Mouse (Mus musculus): Measurements from ENCODE around the gene Ybx1. TPM values are rescaled to one million over a fixed set of nuclear protein-coding genes. Genes with fewer than 3 reads are reported as not detected.
"Not testable (repeated sequence)": the region's sequence is repeated elsewhere in the genome, so short reads cannot be mapped to it uniquely, and the experiment has no call there.

The Ybx1 gene
- total and polyA plus RNA-seq, 2 experiments from 2014 or later: 309 to 515 TPM

- Histone ChIP-seq H3K4me3 (ENCODE audit: low read depth, low read length) (no peak overlapping the region), H3K4me2 (ENCODE audit: low read depth, low read length) (no peak overlapping the region), H3K9me3 (replicated peaks; ENCODE audit: control insufficient read depth, low read length) (no peaks in the 10 kb centered on the region), H3K36me3 (replicated peaks; ENCODE audit: control insufficient read depth, insufficient read depth, low read length) (peaks cover 56% of the 10 kb centered on the region), H3K4me1 (ENCODE audit: control insufficient read depth, insufficient read depth) (peaks cover 17% of the 10 kb centered on the region), H3K9ac (replicated peaks; ENCODE audit: low read depth, low read length) (no peak overlapping the region), H3K27me3 (ENCODE audit: control insufficient read depth, insufficient read depth, low read length) (no peaks in the 10 kb centered on the region), H3K27ac (ENCODE audit: low read depth) (no peak overlapping the region)
- TF ChIP-seq EP300 (IDR thresholded peaks at IDR 0.05; ENCODE audit: low read depth) (no peak), CTCF (IDR thresholded peaks at IDR 0.05; ENCODE audit: low read depth) (no peak)
- DNase-seq (ENCODE audit: low spot score) (no peak), ATAC-seq (ENCODE audit: insufficient read depth, low read depth) (no peak)
- WGBS: 57% methylated on average over 2 of the region's 2 CpGs
Observed at GRCm38 (mm10) chr4:119285336-119285735, 9.1 kb downstream of the Ybx1 start.

DNA sequence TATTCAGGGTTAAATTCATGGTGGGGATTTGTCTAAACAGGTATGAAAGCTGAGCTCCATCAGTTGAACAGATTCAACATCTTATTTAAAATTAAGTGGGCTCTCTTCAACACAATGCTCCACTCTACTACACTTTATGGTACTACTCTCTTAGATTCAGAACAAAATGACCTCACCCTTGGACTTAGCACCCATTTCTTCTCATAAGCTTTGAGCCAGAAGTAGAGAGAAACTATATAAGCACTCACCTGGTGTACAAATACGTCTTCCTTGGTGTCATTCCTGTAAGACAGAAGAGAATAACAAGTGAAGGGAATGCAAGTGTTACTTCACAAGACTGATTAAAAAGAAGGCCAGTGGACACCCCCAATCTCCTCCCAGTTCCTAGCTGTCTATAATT, 9.5 kb downstream of the Ybx1 start:
- Histone ChIP-seq H3K4me3 (ENCODE audit: low read depth, low read length) (no peak overlapping the region), H3K9ac (replicated peaks; ENCODE audit: low read depth, low read length) (no peak overlapping the region), H3K36me3 (replicated peaks; ENCODE audit: control insufficient read depth, insufficient read depth, low read length) (peaks cover 60% of the 10 kb centered on the region), H3K4me1 (ENCODE audit: control insufficient read depth, insufficient read depth) (peaks cover 17% of the 10 kb centered on the region), H3K9me3 (replicated peaks; ENCODE audit: control insufficient read depth, low read length) (no peaks in the 10 kb centered on the region), H3K4me2 (ENCODE audit: low read depth, low read length) (no peak overlapping the region), H3K27ac (ENCODE audit: low read depth) (no peak overlapping the region; the same call in 1 of the 2 replicates), H3K27me3 (ENCODE audit: control insufficient read depth, insufficient read depth, low read length) (no peaks in the 10 kb centered on the region)
- TF ChIP-seq EP300 (IDR thresholded peaks at IDR 0.05; ENCODE audit: low read depth) (no peak), CTCF (IDR thresholded peaks at IDR 0.05; ENCODE audit: low read depth) (no peak)
- DNase-seq (ENCODE audit: low spot score) (no peak), ATAC-seq (ENCODE audit: insufficient read depth, low read depth) (no peak)
- WGBS: 81% methylated on average over 1 of the region's 1 CpGs

DNA sequence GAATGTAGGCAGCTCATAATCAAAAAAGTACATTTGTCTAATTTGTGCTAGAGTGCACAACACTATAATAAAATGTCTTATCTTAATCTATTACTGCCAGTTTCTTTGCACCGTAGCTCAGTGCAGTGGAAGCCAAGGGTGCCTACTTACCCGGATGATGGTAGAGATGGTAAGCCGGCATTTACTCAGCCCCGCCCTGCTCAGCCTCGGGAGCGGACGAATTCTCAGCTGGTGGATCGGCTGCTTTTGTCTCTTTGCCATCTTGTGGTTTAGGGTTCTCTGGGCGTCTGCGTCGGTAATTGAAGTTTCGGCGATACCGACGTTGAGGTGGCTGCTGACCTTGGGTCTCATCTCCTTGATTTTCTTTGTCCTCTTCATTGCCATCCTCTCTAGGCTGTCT, 15.6 kb downstream of the Ybx1 start:
- WGBS: 84% methylated on average over 15 of the region's 15 CpGs
- not testable (repeated sequence) for H3K27me3 ChIP-seq (ENCODE audit: control insufficient read depth, insufficient read depth, low read length); H3K4me3 ChIP-seq (ENCODE audit: low read depth, low read length); ATAC-seq (ENCODE audit: insufficient read depth, low read depth); H3K4me2 ChIP-seq (ENCODE audit: low read depth, low read length); H3K27ac ChIP-seq (ENCODE audit: low read depth); H3K4me1 ChIP-seq (ENCODE audit: control insufficient read depth, insufficient read depth); H3K9ac ChIP-seq (replicated peaks; ENCODE audit: low read depth, low read length); DNase-seq (ENCODE audit: low spot score); H3K9me3 ChIP-seq (replicated peaks; ENCODE audit: control insufficient read depth, low read length)
- H3K36me3 ChIP-seq (replicated peaks; ENCODE audit: control insufficient read depth, insufficient read depth, low read length): peaks cover 68% of the 10 kb centered on the region

GRCm38 (mm10) chr4:119275726-119276125, 18.7 kb downstream of the Ybx1 start:
- H3K36me3 ChIP-seq (replicated peaks; ENCODE audit: control insufficient read depth, insufficient read depth, low read length): peaks cover 61% of the 10 kb centered on the region
- no peak for DNase-seq (ENCODE audit: low spot score)
- H3K9me3 ChIP-seq (replicated peaks; ENCODE audit: control insufficient read depth, low read length): no peaks in the 10 kb centered on the region
- H3K9ac ChIP-seq (replicated peaks; ENCODE audit: low read depth, low read length): no peak overlapping the region
- TF ChIP-seq EP300 (IDR thresholded peaks at IDR 0.05; ENCODE audit: low read depth) (no peak), CTCF (IDR thresholded peaks at IDR 0.05; ENCODE audit: low read depth) (no peak)
- no peaks in the 10 kb centered on the region for H3K4me1 ChIP-seq (ENCODE audit: control insufficient read depth, insufficient read depth)
- no peak overlapping the region for H3K4me2 ChIP-seq (ENCODE audit: low read depth, low read length)
- 60% methylated on average over 2 of the region's 2 CpGs for WGBS
- H3K4me3 ChIP-seq (ENCODE audit: low read depth, low read length): no peak overlapping the region
- peak overlapping the region; percentile 86 for H3K27ac ChIP-seq (ENCODE audit: low read depth)
- 0 out of 2 replicates have a peak, but pooled peaks have one; percentile 18 for ATAC-seq (ENCODE audit: insufficient read depth, low read depth)
- H3K27me3 ChIP-seq (ENCODE audit: control insufficient read depth, insufficient read depth, low read length): no peaks in the 10 kb centered on the region

DNA sequence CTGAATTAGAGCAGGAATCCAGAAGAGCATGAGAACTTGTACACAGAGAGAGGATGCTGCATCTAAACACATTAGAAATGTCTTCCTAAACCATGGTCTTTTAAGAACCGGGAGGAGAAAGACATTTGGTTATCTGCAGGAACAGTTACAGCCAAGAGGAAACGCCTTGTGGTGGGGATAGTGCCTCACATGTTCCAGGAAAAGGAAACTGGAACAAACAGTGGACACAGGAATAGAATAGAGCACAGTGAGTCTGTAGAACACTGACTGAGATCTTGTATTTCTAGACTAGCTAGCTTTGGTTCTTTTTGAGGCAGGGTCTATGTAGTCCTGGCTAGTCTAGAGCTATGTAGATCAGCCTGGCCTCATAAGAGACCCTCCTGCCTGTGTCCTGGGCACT, 19.2 kb downstream of the Ybx1 start:
- 36% methylated on average over 2 of the region's 2 CpGs for WGBS
- TF ChIP-seq EP300 (IDR thresholded peaks at IDR 0.05; ENCODE audit: low read depth) (peak; percentile 71; the same call in 1 of the 2 replicates), CTCF (IDR thresholded peaks at IDR 0.05; ENCODE audit: low read depth) (no peak)
- no peaks in the 10 kb centered on the region for H3K4me1 ChIP-seq (ENCODE audit: control insufficient read depth, insufficient read depth)
- H3K9me3 ChIP-seq (replicated peaks; ENCODE audit: control insufficient read depth, low read length): no peaks in the 10 kb centered on the region
- H3K27ac ChIP-seq (ENCODE audit: low read depth): peak overlapping the region; percentile 86
- no peak overlapping the region for H3K9ac ChIP-seq (replicated peaks; ENCODE audit: low read depth, low read length)
- peaks cover 63% of the 10 kb centered on the region for H3K36me3 ChIP-seq (replicated peaks; ENCODE audit: control insufficient read depth, insufficient read depth, low read length)
- H3K4me2 ChIP-seq (ENCODE audit: low read depth, low read length): 0 out of 2 replicates have a peak overlapping the region, but pooled peaks have one; percentile 2
- ATAC-seq (ENCODE audit: insufficient read depth, low read depth) (peak; percentile 70), DNase-seq (ENCODE audit: low spot score) (peak; percentile 68)
- no peak overlapping the region for H3K4me3 ChIP-seq (ENCODE audit: low read depth, low read length)
- no peaks in the 10 kb centered on the region for H3K27me3 ChIP-seq (ENCODE audit: control insufficient read depth, insufficient read depth, low read length)

- H3K27ac ChIP-seq (ENCODE audit: low read depth): peak overlapping the region; percentile 86
- peaks cover 61% of the 10 kb centered on the region for H3K36me3 ChIP-seq (replicated peaks; ENCODE audit: control insufficient read depth, insufficient read depth, low read length)
- no peaks in the 10 kb centered on the region for H3K9me3 ChIP-seq (replicated peaks; ENCODE audit: control insufficient read depth, low read length)
- no peak overlapping the region for H3K4me3 ChIP-seq (ENCODE audit: low read depth, low read length)
- DNase-seq (ENCODE audit: low spot score): no peak
- H3K9ac ChIP-seq (replicated peaks; ENCODE audit: low read depth, low read length): no peak overlapping the region
- 0 out of 2 replicates have a peak overlapping the region, but pooled peaks have one; percentile 2 for H3K4me2 ChIP-seq (ENCODE audit: low read depth, low read length)
- TF ChIP-seq CTCF (IDR thresholded peaks at IDR 0.05; ENCODE audit: low read depth): no peak
- no peak for TF ChIP-seq EP300 (IDR thresholded peaks at IDR 0.05; ENCODE audit: low read depth)
- ATAC-seq (ENCODE audit: insufficient read depth, low read depth): peak; percentile 81
- 65% methylated on average over 1 of the region's 1 CpGs for WGBS
- no peaks in the 10 kb centered on the region for H3K27me3 ChIP-seq (ENCODE audit: control insufficient read depth, insufficient read depth, low read length)
- no peaks in the 10 kb centered on the region for H3K4me1 ChIP-seq (ENCODE audit: control insufficient read depth, insufficient read depth)
Observed at GRCm38 (mm10) chr4:119274627-119275026, 19.8 kb downstream of the Ybx1 start.

All from heart, postnatal 0 days (tissue).